Mouse (Mus musculus) central nervous system, embryonic 18 days (tissue): ENCODE measurements around the gene Zfp280d. TPM values are rescaled to one million over a fixed set of nuclear protein-coding genes. Genes with fewer than 3 reads are reported as not detected.

ENCODE experiments used
- polyA plus RNA-seq: library from polyadenylated mRNA; depleted of rRNA; stranded (reverse); fragments of >200 nt; gene quantifications from 2 replicates; pipeline ENCODE4 v1.2.3, GENCODE M21; 2012; rRNA removed

Zfp280d gene
- 60.5 and 65.8 TPM in 2 replicates for polyA plus RNA-seq

DNA sequence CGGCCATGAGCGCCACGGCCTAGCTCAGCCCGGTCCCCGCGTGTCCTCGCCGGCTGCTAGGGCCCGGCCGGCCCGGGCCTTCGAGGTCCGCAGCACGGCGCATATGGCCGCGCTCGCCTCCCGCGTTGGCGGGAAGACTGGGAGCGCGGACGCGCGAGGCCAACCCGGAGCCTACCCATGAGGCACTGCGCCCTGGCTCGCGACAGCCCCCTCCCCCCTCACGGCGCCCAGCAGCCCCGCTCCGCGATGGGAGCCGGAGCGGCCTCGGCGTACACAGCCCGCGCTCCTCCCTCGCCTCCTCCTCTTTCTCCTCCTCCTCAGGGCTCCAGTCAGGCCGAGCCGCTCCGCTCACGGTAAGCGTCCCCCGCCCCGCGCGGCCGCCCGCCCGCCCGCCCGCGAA lies at the start of gene Zfp280d:
Zfp280d (plus strand) TSS at position 184 of the 400 bp plus-strand sequence.

Other genes with a start within 250 kb of the Zfp280d start
- 61.4 and 66.7 TPM in 2 replicates for gene Tcf12, start 163.0 kb upstream of the Zfp280d start, polyA plus RNA-seq
- gene Mns1, start 163.2 kb downstream of the Zfp280d start, polyA plus RNA-seq = 4.7 and 5.8 TPM in 2 replicates
- gene Tex9, start 217.4 kb downstream of the Zfp280d start, polyA plus RNA-seq = 28.7 and 32.4 TPM in 2 replicates